Mouse (Mus musculus) midbrain, embryonic 13.5 days (tissue): ENCODE measurements around the gene Timm44. TPM values are rescaled to one million over a fixed set of nuclear protein-coding genes. Genes with fewer than 3 reads are reported as not detected.

Experiments used
- ATAC-seq: fragments of 200-750 bp; cut with Nextera tagmentation; 2 replicates; pipeline ENCODE4 v1.8.0; 2017; ENCODE audit warnings: mild to moderate bottlenecking, moderate TSS enrichment, moderate library complexity
- H3K27ac ChIP-seq: fragments of 300-500 bp; sonication (generic); 2 replicates; pipeline ENCODE4 v1.5.1; 2015; ENCODE audit warnings: inconsistent platforms, mild to moderate bottlenecking, moderate library complexity
- H3K27me3 ChIP-seq: fragments of 300-500 bp; sonication (generic); 2 replicates; pipeline ENCODE4 v1.6.1; 2015; ENCODE audit warnings: mild to moderate bottlenecking, inconsistent platforms
- H3K36me3 ChIP-seq: fragments of 300-500 bp; sonication (generic); 2 replicates; pipeline ENCODE4 v1.6.1; 2015; ENCODE audit warnings: mild to moderate bottlenecking, inconsistent platforms
- H3K4me1 ChIP-seq: fragments of 300-500 bp; sonication (generic); replicated peaks from 2 replicates; pipeline ENCODE4 v1.6.1; 2015; ENCODE audit warnings: inconsistent platforms
- H3K4me2 ChIP-seq: fragments of 300-500 bp; sonication (generic); replicated peaks from 2 replicates; pipeline ENCODE4 v1.6.1; 2015; ENCODE audit warnings: moderate library complexity, mild to moderate bottlenecking, inconsistent platforms
- H3K4me3 ChIP-seq: fragments of 300-500 bp; sonication (generic); replicated peaks from 2 replicates; pipeline ENCODE4 v1.5.1; 2015; ENCODE audit warnings: mild to moderate bottlenecking, inconsistent platforms
- H3K9ac ChIP-seq: fragments of 300-500 bp; sonication (generic); replicated peaks from 2 replicates; pipeline ENCODE4 v1.6.1; 2015; ENCODE audit warnings: mild to moderate bottlenecking, inconsistent platforms
- H3K9me3 ChIP-seq: fragments of 300-500 bp; sonication (generic); 2 replicates; pipeline ENCODE4 v1.6.1; 2016; ENCODE audit warnings: mild to moderate bottlenecking, inconsistent platforms
- WGBS: fragments of 180-500 bp; shearing (Covaris S2); methylation state at CpG from one replicate; pipeline ENCODE4 v1.1.7; 2015; 5-methylcytosine and 5-hydroxymethylcytosine counted together
- polyA plus RNA-seq: library from polyadenylated mRNA; unstranded; fragments of >200 nt; fragmentation: Nextera tagmentation; extraction: Ambion mirVana; gene quantifications from 2 replicates; pipeline ENCODE4 v1.2.1, GENCODE M21; 2015

Timm44 gene
- polyA plus RNA-seq, 1 experiment from 2014 or later: 45.1 TPM

GRCm38 (mm10) chr8:4247951-4248540, 27.7 kb downstream of the Timm44 start, which contains the start of gene Tgfbr3l:
Tgfbr3l (plus strand) TSS chr8:4248214.
- no peak for ATAC-seq
- Histone ChIP-seq H3K4me3 (no peak within 1 kb of the TSS), H3K27ac (no peak within 1 kb of the TSS), H3K4me2 (no peak within 1 kb of the TSS), H3K4me1 (peaks cover 20% of the 10 kb centered on the region), H3K27me3 (peaks cover 15% of the 10 kb centered on the region; the same call in 1 of the 2 replicates), H3K36me3 (peaks cover 69% of the 10 kb centered on the region), H3K9ac (peak within 1 kb of the TSS; percentile 41; the same call in 1 of the 2 replicates), H3K9me3 (no peaks in the 10 kb centered on the region)
- WGBS: 82% methylated on average over 15 of the region's 15 CpGs

GRCm38 (mm10) chr8:4247241-4247640, 28.5 kb downstream of the Timm44 start:
- Histone ChIP-seq H3K4me3 (no peak overlapping the region), H3K4me2 (no peak overlapping the region), H3K27ac (no peak overlapping the region), H3K4me1 (peaks cover 15% of the 10 kb centered on the region), H3K9me3 (no peaks in the 10 kb centered on the region), H3K36me3 (peaks cover 77% of the 10 kb centered on the region), H3K9ac (no peak overlapping the region), H3K27me3 (peaks cover 15% of the 10 kb centered on the region; the same call in 1 of the 2 replicates)
- WGBS: 95% methylated on average over 8 of the region's 8 CpGs
- no peak for ATAC-seq

- Histone ChIP-seq H3K9ac (no peak overlapping the region), H3K4me2 (no peak overlapping the region), H3K4me1 (peaks cover 24% of the 10 kb centered on the region), H3K36me3 (peaks cover 87% of the 10 kb centered on the region), H3K4me3 (no peak overlapping the region), H3K27ac (no peak overlapping the region), H3K27me3 (peaks cover 15% of the 10 kb centered on the region; the same call in 1 of the 2 replicates), H3K9me3 (no peaks in the 10 kb centered on the region)
- ATAC-seq: no peak
- WGBS: 82% methylated on average over 13 of the region's 13 CpGs
Measured at GRCm38 (mm10) chr8:4245737-4246136, 30.0 kb downstream of the Timm44 start.

- no peak for ATAC-seq
- Histone ChIP-seq H3K9me3 (no peaks in the 10 kb centered on the region), H3K4me2 (no peak overlapping the region), H3K4me3 (no peak overlapping the region), H3K9ac (no peak overlapping the region), H3K36me3 (peaks cover 85% of the 10 kb centered on the region), H3K4me1 (peaks cover 25% of the 10 kb centered on the region), H3K27me3 (peaks cover 15% of the 10 kb centered on the region; the same call in 1 of the 2 replicates), H3K27ac (no peak overlapping the region)
- 97% methylated on average over 5 of the region's 5 CpGs for WGBS
Measured at GRCm38 (mm10) chr8:4245061-4245460, 30.7 kb downstream of the Timm44 start.

- Histone ChIP-seq H3K9ac (peak overlapping the region; percentile 80), H3K4me3 (peak overlapping the region; percentile 85), H3K9me3 (no peaks in the 10 kb centered on the region), H3K36me3 (peaks cover 31% of the 10 kb centered on the region), H3K4me1 (peaks cover 37% of the 10 kb centered on the region), H3K27me3 (no peaks in the 10 kb centered on the region), H3K4me2 (peak overlapping the region; percentile 77), H3K27ac (peak overlapping the region; percentile 95)
- ATAC-seq: no peak
- WGBS: 16% methylated on average over 19 of the region's 19 CpGs
Measured at GRCm38 (mm10) chr8:4239193-4239890, 36.4 kb downstream of the Timm44 start.

- Histone ChIP-seq H3K27me3 (no peaks in the 10 kb centered on the region), H3K27ac (peak within 1 kb of the TSS; percentile 95), H3K9ac (peak within 1 kb of the TSS; percentile 80), H3K36me3 (peaks cover 24% of the 10 kb centered on the region), H3K4me1 (peaks cover 37% of the 10 kb centered on the region), H3K4me2 (peak within 1 kb of the TSS; percentile 77), H3K9me3 (no peaks in the 10 kb centered on the region), H3K4me3 (peak within 1 kb of the TSS; percentile 85)
- WGBS: under 1% methylated on average over 70 of the region's 71 CpGs
- peak; percentile 94 for ATAC-seq
Measured at GRCm38 (mm10) chr8:4238434-4239192, 37.1 kb downstream of the Timm44 start, which contains the start of the genes Map2k7 and Gm49320. Map2k7 (plus strand) TSS chr8:4238740. Gm49320 (plus strand) TSS chr8:4238865.

- Histone ChIP-seq H3K27ac (peak overlapping the region; percentile 95), H3K4me3 (peak overlapping the region; percentile 85), H3K36me3 (peaks cover 17% of the 10 kb centered on the region), H3K4me2 (peak overlapping the region; percentile 61), H3K4me1 (peaks cover 37% of the 10 kb centered on the region), H3K9me3 (no peaks in the 10 kb centered on the region), H3K27me3 (no peaks in the 10 kb centered on the region), H3K9ac (peak overlapping the region; percentile 71)
- 20% methylated on average over 15 of the region's 15 CpGs for WGBS
- peak; percentile 4 for ATAC-seq
Measured at GRCm38 (mm10) chr8:4237814-4238433, 37.8 kb downstream of the Timm44 start.

- Histone ChIP-seq H3K4me2 (no peak overlapping the region), H3K27me3 (peaks cover 24% of the 10 kb centered on the region), H3K4me3 (no peak overlapping the region), H3K9me3 (no peaks in the 10 kb centered on the region), H3K36me3 (no peaks in the 10 kb centered on the region), H3K4me1 (peaks cover 5% of the 10 kb centered on the region; the same call in 1 of the 2 replicates), H3K27ac (no peak overlapping the region), H3K9ac (no peak overlapping the region)
- no peak for ATAC-seq
- 69% methylated on average over 10 of the region's 10 CpGs for WGBS
Measured at GRCm38 (mm10) chr8:4230612-4231351, 44.9 kb downstream of the Timm44 start.

- no peak for ATAC-seq
- Histone ChIP-seq H3K27ac (no peak overlapping the region), H3K4me1 (peaks cover 5% of the 10 kb centered on the region; the same call in 1 of the 2 replicates), H3K4me3 (no peak overlapping the region), H3K36me3 (no peaks in the 10 kb centered on the region), H3K4me2 (no peak overlapping the region), H3K9ac (no peak overlapping the region), H3K27me3 (peaks cover 25% of the 10 kb centered on the region), H3K9me3 (no peaks in the 10 kb centered on the region)
- 65% methylated on average over 5 of the region's 5 CpGs for whole genome bisulfite sequencing
Measured at GRCm38 (mm10) chr8:4229784-4230183, 45.9 kb downstream of the Timm44 start.

- H3K27me3 ChIP-seq: peaks cover 25% of the 10 kb centered on the region
- no peak overlapping the region for H3K4me2 ChIP-seq
- H3K4me3 ChIP-seq: no peak overlapping the region
- no peaks in the 10 kb centered on the region for H3K36me3 ChIP-seq
- no peaks in the 10 kb centered on the region for H3K9me3 ChIP-seq
- no peak overlapping the region for H3K27ac ChIP-seq
- H3K4me1 ChIP-seq: peaks cover 5% of the 10 kb centered on the region; the same call in 1 of the 2 replicates
- no peak overlapping the region for H3K9ac ChIP-seq
- 95% methylated on average over 4 of the region's 4 CpGs for WGBS
- ATAC-seq: no peak
Measured at GRCm38 (mm10) chr8:4227919-4228318, 47.8 kb downstream of the Timm44 start.
